Mouse (Mus musculus) natural killer cell, adult 2 months (primary cell): Measurements from ENCODE around the gene Nkx2-3.

Source experiments
- DNase-seq, 2 experiments: peaks; one replicate each; pipeline ENCODE4 v3.0.0; 2022; ENCODE audit warnings: low spot score in 2 of 2

Nkx2-3 gene

GRCm38 (mm10) chr19:43618505-43619030 lies 6.4 kb downstream of the Nkx2-3 start:
- DNase-seq = no peak

GRCm38 (mm10) chr19:43619916-43620479 lies 7.9 kb downstream of the Nkx2-3 start:
- no peak for DNase-seq

GRCm38 (mm10) chr19:43623913-43624312 lies 11.8 kb downstream of the Nkx2-3 start:
- DNase-seq = peak; percentile 28 to 60

- DNase-seq = no peak
These were observed 14.0 kb downstream of the Nkx2-3 start for GRCm38 (mm10) chr19:43626160-43626559.

- no peak for DNase-seq
These were observed 15.2 kb downstream of the Nkx2-3 start for GRCm38 (mm10) chr19:43627345-43627744.

- no peak for DNase-seq
These were observed 17.0 kb downstream of the Nkx2-3 start for GRCm38 (mm10) chr19:43629088-43629487.

- peak; percentile 66 to 80 for DNase-seq
These were observed 18.5 kb downstream of the Nkx2-3 start for GRCm38 (mm10) chr19:43630466-43631251.

- DNase-seq = no peak
These were observed 29.7 kb downstream of the Nkx2-3 start for GRCm38 (mm10) chr19:43641833-43642232.

GRCm38 (mm10) chr19:43642843-43643242 lies 30.7 kb downstream of the Nkx2-3 start:
- no peak for DNase-seq

GRCm38 (mm10) chr19:43645508-43645907 lies 33.4 kb downstream of the Nkx2-3 start:
- no peak for DNase-seq

GRCm38 (mm10) chr19:43646852-43647251 lies 34.7 kb downstream of the Nkx2-3 start:
- no peak for DNase-seq

- DNase-seq = peak in 1 of 2 experiments; percentile 9
These were observed 35.1 kb downstream of the Nkx2-3 start for GRCm38 (mm10) chr19:43647261-43647660.

- no peak for DNase-seq
These were observed 36.2 kb downstream of the Nkx2-3 start for GRCm38 (mm10) chr19:43648343-43648742.

- DNase-seq = no peak
These were observed 39.2 kb downstream of the Nkx2-3 start for GRCm38 (mm10) chr19:43651241-43651785.

GRCm38 (mm10) chr19:43655735-43656492 lies 43.8 kb downstream of the Nkx2-3 start:
- peak; percentile 20 to 60 for DNase-seq

GRCm38 (mm10) chr19:43659632-43660031 lies 47.5 kb downstream of the Nkx2-3 start:
- DNase-seq = no peak

- no peak for DNase-seq
These were observed 48.6 kb downstream of the Nkx2-3 start for GRCm38 (mm10) chr19:43660774-43661173.

GRCm38 (mm10) chr19:43662176-43662967 lies 50.2 kb downstream of the Nkx2-3 start:
- DNase-seq = no peak

GRCm38 (mm10) chr19:43663471-43663870 lies 51.3 kb downstream of the Nkx2-3 start:
- DNase-seq = no peak
